Mouse (Mus musculus) forebrain, embryonic 16.5 days (tissue): ENCODE data around the gene Abca7. TPM values are rescaled to one million over a fixed set of nuclear protein-coding genes. Genes with fewer than 3 reads are reported as not detected.

Source experiments
- ATAC-seq: fragments of 200-750 bp; cut with Nextera tagmentation; 2 replicates; pipeline ENCODE4 v1.8.0; 2017; ENCODE audit warnings: mild to moderate bottlenecking, moderate library complexity
- H3K27ac ChIP-seq: fragments of 300-500 bp; sonication (generic); 2 replicates; pipeline ENCODE4 v1.5.1; 2014; ENCODE audit warnings: low read length, control low read depth
- H3K27me3 ChIP-seq: fragments of 300-500 bp; sonication (generic); replicated peaks from 2 replicates; pipeline ENCODE4 v1.6.1; 2014; ENCODE audit warnings: low read length; ENCODE audit not compliant: control insufficient read depth, insufficient read depth
- H3K36me3 ChIP-seq: fragments of 300-500 bp; sonication (generic); 2 replicates; pipeline ENCODE4 v1.6.1; 2014; ENCODE audit not compliant: control insufficient read depth, insufficient read depth
- H3K4me1 ChIP-seq: fragments of 300-500 bp; sonication (generic); replicated peaks from 2 replicates; pipeline ENCODE4 v1.6.1; 2014; ENCODE audit warnings: low read length; ENCODE audit not compliant: control insufficient read depth, insufficient read depth
- H3K4me2 ChIP-seq: fragments of 300-500 bp; sonication (generic); 2 replicates; pipeline ENCODE4 v1.6.1; 2014; ENCODE audit warnings: mild to moderate bottlenecking, low read length, control low read depth
- H3K4me3 ChIP-seq: fragments of 300-500 bp; sonication (generic); replicated peaks from 2 replicates; pipeline ENCODE4 v1.5.1; 2014; ENCODE audit warnings: mild to moderate bottlenecking, low read length, control low read depth
- H3K9ac ChIP-seq: fragments of 300-500 bp; sonication (generic); replicated peaks from 2 replicates; pipeline ENCODE4 v1.6.1; 2014; ENCODE audit warnings: low read depth, low read length, control low read depth
- H3K9me3 ChIP-seq: fragments of 300-500 bp; sonication (generic); 2 replicates; pipeline ENCODE4 v1.6.1; 2016; ENCODE audit warnings: low read length; ENCODE audit not compliant: control insufficient read depth
- WGBS: fragments of 180-500 bp; shearing (Covaris S2); extraction: QIAGEN DNeasy Blood & Tissue Kit; methylation state at CpG from one replicate; pipeline ENCODE4 v1.1.7; 2014; 5-methylcytosine and 5-hydroxymethylcytosine counted together
- polyA plus RNA-seq: library from polyadenylated mRNA; unstranded; fragments of >200 nt; fragmentation: Nextera tagmentation; extraction: Ambion mirVana; gene quantifications from 2 replicates; pipeline ENCODE4 v1.2.1, GENCODE M21; 2015

The Abca7 gene
- polyA plus RNA-seq, 1 experiment from 2014 or later = 4.7 TPM

DNA sequence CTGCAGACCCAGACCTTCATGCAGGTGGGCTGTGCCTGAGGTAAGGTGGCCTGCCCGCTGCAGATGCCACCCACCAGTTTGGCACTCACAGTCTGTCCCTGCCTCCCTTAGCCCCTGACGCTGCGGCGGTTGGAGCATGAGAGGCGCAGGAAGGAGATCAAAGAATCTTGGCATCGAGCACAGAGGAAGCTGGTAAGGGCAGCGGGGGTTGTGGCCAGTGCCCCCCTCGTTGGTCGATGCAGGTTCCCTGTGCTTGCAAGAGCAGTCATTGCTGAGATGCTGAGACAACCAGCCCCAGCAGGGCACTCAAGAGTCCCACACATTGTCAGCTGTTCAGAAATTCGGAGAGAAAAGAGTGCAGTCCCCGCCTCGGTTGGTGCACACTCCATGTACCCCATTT, 25.9 kb downstream of the Abca7 start:
- Histone ChIP-seq H3K4me1 (no peaks in the 10 kb centered on the region), H3K36me3 (no peaks in the 10 kb centered on the region), H3K27ac (no peak overlapping the region), H3K9me3 (no peaks in the 10 kb centered on the region), H3K9ac (no peak overlapping the region), H3K4me2 (no peak overlapping the region), H3K4me3 (no peak overlapping the region), H3K27me3 (peaks cover 20% of the 10 kb centered on the region)
- ATAC-seq = no peak
- 88% methylated on average over 12 of the region's 12 CpGs for WGBS

DNA sequence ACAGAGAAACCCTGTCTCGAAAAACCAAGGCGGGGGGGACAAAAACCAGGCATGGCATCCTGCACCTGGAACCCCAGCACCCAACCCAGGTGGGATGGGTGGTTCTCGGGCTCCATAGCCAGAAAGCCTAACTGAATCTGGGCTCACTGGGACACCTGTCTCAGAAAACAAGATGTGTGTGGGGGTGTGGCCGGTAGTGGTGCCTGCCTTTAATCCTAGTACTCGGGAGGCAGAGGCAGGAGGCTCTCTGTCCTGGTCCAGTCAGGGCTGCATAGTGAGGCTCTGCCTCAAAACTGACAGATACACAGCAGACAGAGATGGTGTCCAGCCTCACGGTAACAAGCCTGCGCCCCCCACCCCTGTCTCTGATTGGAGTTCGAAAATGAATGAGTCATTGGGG, 26.5 kb downstream of the Abca7 start:
- Histone ChIP-seq H3K27me3 (peaks cover 16% of the 10 kb centered on the region), H3K9me3 (no peaks in the 10 kb centered on the region), H3K27ac (no peak overlapping the region), H3K4me1 (no peaks in the 10 kb centered on the region), H3K4me3 (no peak overlapping the region), H3K9ac (no peak overlapping the region), H3K4me2 (no peak overlapping the region), H3K36me3 (no peaks in the 10 kb centered on the region)
- ATAC-seq = no peak
- WGBS = 93% methylated on average over 8 of the region's 8 CpGs

DNA sequence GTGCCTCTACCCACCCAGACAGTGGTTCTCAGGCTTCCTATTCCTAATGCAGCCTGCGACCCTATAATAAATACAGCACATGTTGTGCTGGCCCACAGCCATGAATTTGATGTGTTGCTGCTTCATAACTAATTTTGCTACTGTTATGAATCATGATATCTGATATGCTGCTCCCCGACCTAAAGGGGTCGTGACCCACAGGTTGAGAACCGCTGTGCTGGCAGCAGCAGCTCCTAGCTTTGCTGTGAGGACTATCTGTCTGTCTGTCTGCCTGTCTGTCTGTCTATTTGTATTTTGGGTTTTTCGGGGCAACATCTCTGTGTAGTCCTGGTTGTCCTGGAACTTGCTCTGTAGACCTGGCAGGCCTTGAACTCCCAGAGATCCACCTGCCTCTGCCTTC, 27.5 kb downstream of the Abca7 start:
- Histone ChIP-seq H3K4me3 (no peak overlapping the region), H3K9ac (no peak overlapping the region), H3K36me3 (no peaks in the 10 kb centered on the region), H3K9me3 (no peaks in the 10 kb centered on the region), H3K4me1 (no peaks in the 10 kb centered on the region), H3K27ac (no peak overlapping the region), H3K27me3 (peaks cover 11% of the 10 kb centered on the region), H3K4me2 (no peak overlapping the region)
- no peak for ATAC-seq
- WGBS = 81% methylated on average over 5 of the region's 5 CpGs

DNA sequence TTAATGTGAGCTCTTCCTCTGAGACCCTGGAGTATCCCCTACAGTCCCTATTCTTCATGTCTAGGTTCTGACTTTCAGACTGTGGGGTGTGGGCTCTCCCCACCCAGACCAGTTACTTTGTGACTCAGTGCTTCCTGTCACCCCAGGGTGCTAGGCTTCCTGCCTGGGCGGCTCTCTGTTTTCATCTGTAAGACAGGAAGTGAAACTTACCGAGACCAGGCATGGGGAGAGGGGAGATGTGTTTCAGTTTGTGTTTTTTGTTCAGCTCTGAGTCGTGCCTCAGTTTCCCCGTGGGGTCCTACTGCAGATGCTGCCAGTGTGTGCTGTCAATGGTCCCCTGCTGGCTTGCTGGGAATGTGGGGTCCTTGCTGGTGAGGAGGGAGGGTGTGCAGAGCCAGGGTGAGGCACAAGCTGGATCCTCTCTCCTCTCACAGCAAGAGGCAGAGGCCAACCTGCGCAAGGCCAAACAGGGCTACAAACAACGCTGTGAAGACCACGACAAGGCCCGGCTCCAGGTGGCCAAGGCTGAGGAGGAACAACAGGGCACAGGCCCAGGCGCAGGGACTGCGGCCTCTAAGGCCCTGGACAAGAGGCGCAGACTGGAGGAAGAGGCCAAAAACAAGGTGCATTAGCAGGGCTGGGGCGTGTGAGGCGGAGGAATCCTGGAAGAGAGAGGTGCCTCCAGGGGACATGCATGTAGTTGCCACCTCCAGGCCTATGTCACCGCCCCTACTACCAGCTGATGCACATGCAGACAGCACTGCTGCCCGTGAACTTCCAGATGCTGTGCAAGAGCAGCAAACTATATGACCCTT, 28.1 kb downstream of the Abca7 start:
- WGBS = 83% methylated on average over 15 of the region's 15 CpGs
- no peak overlapping the region for H3K4me3 ChIP-seq
- H3K9me3 ChIP-seq = no peaks in the 10 kb centered on the region
- no peaks in the 10 kb centered on the region for H3K36me3 ChIP-seq
- peaks cover 4% of the 10 kb centered on the region for H3K27me3 ChIP-seq
- no peaks in the 10 kb centered on the region for H3K4me1 ChIP-seq
- H3K4me2 ChIP-seq = no peak overlapping the region
- H3K27ac ChIP-seq = no peak overlapping the region
- H3K9ac ChIP-seq = no peak overlapping the region
- no peak for ATAC-seq

DNA sequence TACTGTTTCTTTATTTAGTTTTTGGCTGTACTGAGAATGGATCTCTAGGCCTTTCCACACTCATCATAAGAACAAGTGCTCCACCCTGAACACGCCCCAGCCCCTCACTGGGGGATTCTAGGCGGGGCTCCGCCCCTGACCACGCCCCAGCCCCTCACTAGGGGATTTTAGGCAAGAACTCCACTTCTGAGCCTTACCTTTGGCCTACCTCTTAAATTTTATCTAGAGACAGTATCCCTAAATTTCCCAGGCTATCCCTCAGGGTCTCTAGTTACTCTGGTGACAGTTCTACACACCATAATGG, 28.7 kb downstream of the Abca7 start:
- Histone ChIP-seq H3K9ac (no peak overlapping the region), H3K4me1 (no peaks in the 10 kb centered on the region), H3K27me3 (peaks cover 3% of the 10 kb centered on the region; the same call in 1 of the 2 replicates), H3K4me2 (no peak overlapping the region), H3K27ac (no peak overlapping the region), H3K9me3 (no peaks in the 10 kb centered on the region), H3K4me3 (no peak overlapping the region), H3K36me3 (no peaks in the 10 kb centered on the region)
- WGBS = 60% methylated on average over 4 of the region's 4 CpGs
- no peak for ATAC-seq

DNA sequence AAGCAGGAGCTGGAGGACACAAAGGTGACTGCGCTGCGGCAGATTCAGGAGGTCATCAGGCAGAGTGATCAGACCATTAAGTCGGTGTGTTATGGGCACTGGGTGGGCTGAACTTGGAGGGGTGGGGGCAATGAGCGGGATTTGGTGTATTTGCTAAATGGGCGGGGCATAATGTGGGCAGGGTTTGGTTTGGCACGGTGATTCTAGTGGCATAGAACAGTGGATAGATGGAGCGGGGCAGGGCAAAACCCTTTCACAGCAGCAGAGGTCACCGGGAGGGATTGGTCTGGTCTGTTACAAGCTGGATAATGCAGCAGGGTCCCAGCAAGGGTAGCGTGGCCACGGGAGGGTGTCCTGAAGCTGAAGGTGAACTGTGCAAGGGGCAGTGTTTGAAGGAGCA, 29.2 kb downstream of the Abca7 start:
- Histone ChIP-seq H3K36me3 (no peaks in the 10 kb centered on the region), H3K9ac (no peak overlapping the region), H3K9me3 (no peaks in the 10 kb centered on the region), H3K4me1 (no peaks in the 10 kb centered on the region), H3K27ac (no peak overlapping the region), H3K27me3 (peaks cover 3% of the 10 kb centered on the region; the same call in 1 of the 2 replicates), H3K4me3 (no peak overlapping the region), H3K4me2 (no peak overlapping the region)
- 82% methylated on average over 10 of the region's 10 CpGs for WGBS
- no peak for ATAC-seq

DNA sequence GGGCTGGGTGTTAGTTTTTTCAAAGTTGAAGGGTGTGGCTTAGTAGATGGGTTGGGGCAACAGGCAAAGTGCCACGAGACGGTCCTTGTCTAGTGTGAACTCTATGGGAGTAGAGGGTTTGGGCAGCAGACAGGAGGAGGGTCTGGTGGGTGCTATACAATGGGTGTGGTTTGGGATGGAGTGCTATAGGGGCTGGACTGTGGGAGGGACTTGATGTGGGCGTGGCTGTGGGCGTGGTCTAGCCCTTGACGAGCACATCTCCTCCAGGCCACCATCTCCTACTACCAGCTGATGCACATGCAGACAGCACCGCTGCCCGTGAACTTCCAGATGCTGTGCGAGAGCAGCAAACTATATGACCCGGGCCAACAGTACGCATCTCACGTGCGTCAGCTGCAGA, 29.6 kb downstream of the Abca7 start:
- Histone ChIP-seq H3K9ac (no peak overlapping the region), H3K36me3 (no peaks in the 10 kb centered on the region), H3K9me3 (no peaks in the 10 kb centered on the region), H3K4me3 (no peak overlapping the region), H3K4me1 (no peaks in the 10 kb centered on the region), H3K27ac (no peak overlapping the region), H3K4me2 (no peak overlapping the region), H3K27me3 (0 out of 2 replicates have a peak, but pooled peaks cover 3% of the 10 kb centered on the region)
- ATAC-seq = no peak
- 60% methylated on average over 12 of the region's 12 CpGs for WGBS

DNA sequence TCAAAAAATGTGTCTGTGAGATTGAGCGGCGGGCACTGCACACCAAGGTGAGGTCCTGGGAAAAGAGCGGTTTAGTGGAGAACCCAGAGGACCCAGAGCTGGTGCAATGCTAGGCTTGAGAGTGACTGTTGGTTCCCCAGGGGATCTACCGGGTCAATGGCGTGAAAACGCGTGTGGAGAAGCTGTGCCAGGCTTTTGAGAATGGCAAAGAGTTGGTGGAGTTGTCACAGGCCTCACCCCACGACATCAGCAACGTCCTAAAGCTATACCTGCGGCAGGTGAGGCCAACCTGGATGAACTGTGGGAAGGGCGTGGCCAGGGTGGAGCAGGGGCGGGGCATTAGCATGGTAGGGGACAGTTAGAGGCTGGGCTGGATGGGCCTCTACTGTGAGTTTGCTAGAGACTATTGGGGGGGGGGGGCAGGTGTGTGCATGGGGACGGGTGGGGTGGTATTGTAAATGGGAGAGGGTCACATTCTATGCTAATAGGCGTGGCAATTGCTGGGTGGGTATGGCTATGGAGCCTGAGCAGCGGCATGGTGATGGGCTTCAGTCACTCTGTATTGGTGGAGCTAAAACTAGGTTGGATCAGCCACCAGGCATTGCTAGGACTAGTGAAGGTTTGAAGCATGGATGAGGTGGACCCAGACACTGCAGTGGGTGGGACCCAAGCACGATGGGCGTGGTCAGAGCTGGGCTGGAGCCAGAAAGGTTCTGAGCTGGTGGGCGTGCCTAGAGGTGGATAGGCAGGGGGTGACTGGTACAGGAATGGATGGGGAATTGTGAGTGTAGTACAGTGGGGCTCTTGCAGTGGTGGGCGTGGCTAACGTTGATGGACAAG, 31.6 kb downstream of the Abca7 start:
- Histone ChIP-seq H3K27me3 (no peaks in the 10 kb centered on the region), H3K9me3 (no peaks in the 10 kb centered on the region), H3K4me2 (no peak overlapping the region), H3K36me3 (no peaks in the 10 kb centered on the region), H3K4me1 (no peaks in the 10 kb centered on the region), H3K4me3 (no peak overlapping the region), H3K27ac (no peak overlapping the region), H3K9ac (no peak overlapping the region)
- ATAC-seq = no peak
- 74% methylated on average over 20 of the region's 20 CpGs for WGBS

DNA sequence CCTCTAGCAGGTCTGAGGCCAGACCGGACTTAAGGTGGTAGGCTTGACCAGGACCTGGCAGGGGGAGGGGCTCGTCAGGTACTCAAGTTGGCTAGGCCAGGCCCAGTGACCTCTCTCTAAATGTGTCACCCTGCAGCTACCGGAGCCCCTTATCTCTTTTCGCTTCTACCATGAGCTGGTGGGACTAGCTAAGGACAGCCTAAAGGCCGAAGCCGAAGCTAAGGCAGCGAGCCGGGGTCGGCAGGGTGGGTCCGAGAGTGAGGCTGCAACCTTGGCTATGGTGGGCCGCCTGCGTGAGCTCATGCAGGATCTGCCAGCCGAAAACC, 32.2 kb downstream of the Abca7 start:
- Histone ChIP-seq H3K4me3 (no peak overlapping the region), H3K9me3 (no peaks in the 10 kb centered on the region), H3K27ac (no peak overlapping the region), H3K4me2 (no peak overlapping the region), H3K36me3 (no peaks in the 10 kb centered on the region), H3K27me3 (no peaks in the 10 kb centered on the region), H3K9ac (no peak overlapping the region), H3K4me1 (no peaks in the 10 kb centered on the region)
- ATAC-seq = no peak
- WGBS = 95% methylated on average over 13 of the region's 13 CpGs
